Mouse (Mus musculus): ENCODE measurements around the gene Ets2.

GRCm38 (mm10) chr16:95657756-95658155 is 44.1 kb upstream of the Ets2 start:
- TF ChIP-seq CTCF (IDR thresholded peaks at IDR 0.05; ENCODE audit: low read depth), result peak; percentile 48
- no peak for TF ChIP-seq EP300 (optimal IDR thresholded peaks at IDR 0.05)

Measured in stomach, postnatal 0 days (tissue).